Mouse (Mus musculus) midbrain, embryonic 10.5 days (tissue): Measurements from ENCODE around the gene Gpsm1. TPM values are rescaled to one million over a fixed set of nuclear protein-coding genes. Genes with fewer than 3 reads are reported as not detected.
"Not testable (repeated sequence)": the region's sequence is repeated elsewhere in the genome, so short reads cannot be mapped to it uniquely, and the experiment has no call there.

Experiments used
- DNase-seq: peaks from one replicate; pipeline ENCODE4 v3.0.0-alpha.2; 2017; ENCODE audit warnings: low spot score
- H3K27ac ChIP-seq: fragments of 300-500 bp; sonication (generic); replicated peaks from 2 replicates; pipeline ENCODE4 v1.5.1; 2016; ENCODE audit warnings: mild to moderate bottlenecking
- H3K27me3 ChIP-seq: fragments of 300-500 bp; sonication (generic); 2 replicates; pipeline ENCODE4 v1.6.1; 2016; ENCODE audit warnings: low read depth, mild to moderate bottlenecking; ENCODE audit not compliant: poor library complexity, severe bottlenecking
- H3K36me3 ChIP-seq: fragments of 300-500 bp; sonication (generic); 2 replicates; pipeline ENCODE4 v1.6.1; 2016; ENCODE audit warnings: mild to moderate bottlenecking, moderate library complexity
- H3K4me1 ChIP-seq: fragments of 300-500 bp; sonication (generic); 2 replicates; pipeline ENCODE4 v1.6.1; 2016
- H3K4me3 ChIP-seq: fragments of 300-500 bp; sonication (generic); 2 replicates; pipeline ENCODE4 v1.5.1; 2016; ENCODE audit warnings: mild to moderate bottlenecking, moderate library complexity
- H3K9me3 ChIP-seq: fragments of 300-500 bp; sonication (generic); replicated peaks from 2 replicates; pipeline ENCODE4 v1.6.1; 2016; ENCODE audit warnings: mild to moderate bottlenecking
- WGBS: fragments of 180-500 bp; shearing (Covaris S2); methylation state at CpG from one replicate; pipeline ENCODE4 v1.1.7; 2016; 5-methylcytosine and 5-hydroxymethylcytosine counted together
- polyA plus RNA-seq: library from polyadenylated mRNA; unstranded; fragments of >200 nt; fragmentation: Nextera tagmentation; extraction: Ambion mirVana; gene quantifications from 2 replicates; pipeline ENCODE4 v1.2.1, GENCODE M21; 2016

The Gpsm1 gene
- polyA plus RNA-seq, 1 experiment from 2014 or later = 87.6 TPM

GRCm38 (mm10) chr2:26368572-26368971 lies 53.3 kb downstream of the Gpsm1 start:
- Histone ChIP-seq H3K9me3 (no peaks in the 10 kb centered on the region), H3K27ac (no peak overlapping the region), H3K4me1 (no peaks in the 10 kb centered on the region), H3K36me3 (peaks cover 100% of the 10 kb centered on the region), H3K27me3 (no peaks in the 10 kb centered on the region), H3K4me3 (no peak overlapping the region)
- DNase-seq = no peak
- WGBS = 84% methylated on average over 1 of the region's 1 CpGs

DNA sequence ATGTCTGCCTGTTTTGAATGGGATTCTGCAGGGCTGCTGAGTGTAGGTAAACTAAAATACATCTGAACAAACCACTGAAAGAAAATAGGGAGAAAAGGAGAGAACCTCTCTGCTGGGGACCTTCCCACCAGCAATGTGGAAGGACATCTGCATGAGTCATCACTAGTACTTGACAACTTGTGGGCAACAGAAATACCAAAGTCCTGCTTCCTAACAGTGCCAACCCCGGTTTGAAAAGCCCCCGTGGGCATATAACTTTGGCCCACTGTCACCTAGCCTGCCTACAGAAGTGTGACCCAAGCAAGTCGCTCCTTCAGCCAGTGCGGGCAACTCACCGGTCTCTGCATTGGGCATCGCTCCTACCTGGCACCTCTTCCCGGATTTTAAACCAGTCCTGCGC lies 57.1 kb downstream of the Gpsm1 start:
- 97% methylated on average over 8 of the region's 8 CpGs for WGBS
- H3K9me3 ChIP-seq = no peaks in the 10 kb centered on the region
- no peak overlapping the region for H3K27ac ChIP-seq
- no peak for DNase-seq
- H3K36me3 ChIP-seq = peaks cover 100% of the 10 kb centered on the region
- H3K27me3 ChIP-seq = no peaks in the 10 kb centered on the region
- H3K4me1 ChIP-seq = no peaks in the 10 kb centered on the region
- no peak overlapping the region for H3K4me3 ChIP-seq

GRCm38 (mm10) chr2:26380131-26380771 lies 64.9 kb downstream of the Gpsm1 start, which contains the start of gene Snapc4:
Gene Snapc4 (minus strand): TSS chr2:26380653.
- H3K27ac ChIP-seq = peak within 1 kb of the TSS; percentile 83
- H3K4me3 ChIP-seq = peak within 1 kb of the TSS; percentile 87
- peak; percentile 85 for DNase-seq
- WGBS = under 1% methylated on average over 38 of the region's 38 CpGs
- no peaks in the 10 kb centered on the region for H3K9me3 ChIP-seq
- H3K36me3 ChIP-seq = peaks cover 75% of the 10 kb centered on the region
- H3K4me1 ChIP-seq = peaks cover 19% of the 10 kb centered on the region
- no peaks in the 10 kb centered on the region for H3K27me3 ChIP-seq

DNA sequence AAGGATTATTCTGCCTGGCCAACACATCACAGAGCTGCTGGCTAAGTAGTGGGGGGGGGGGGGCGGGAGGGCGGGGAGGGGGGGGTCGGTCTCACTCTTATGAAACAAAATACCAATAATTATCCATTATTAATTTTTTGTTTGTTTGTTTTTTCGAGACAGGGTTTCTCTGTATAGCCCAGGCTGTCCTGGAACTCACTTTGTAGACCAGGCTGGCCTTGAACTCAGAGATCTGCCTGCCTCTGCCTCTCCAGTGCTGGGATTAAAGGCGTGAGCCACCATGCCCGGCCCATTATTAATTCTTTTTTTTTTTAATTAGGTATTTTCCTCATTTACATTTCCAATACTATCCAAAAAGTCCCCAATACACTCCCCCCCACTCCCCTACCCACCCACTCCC lies 65.6 kb downstream of the Gpsm1 start:
- 46% methylated on average over 4 of the region's 6 CpGs for WGBS

GRCm38 (mm10) chr2:26387713-26388112 lies 72.4 kb downstream of the Gpsm1 start:
- Histone ChIP-seq H3K27me3 (no peaks in the 10 kb centered on the region), H3K4me3 (peak overlapping the region; percentile 74), H3K4me1 (peaks cover 28% of the 10 kb centered on the region), H3K36me3 (peaks cover 79% of the 10 kb centered on the region), H3K9me3 (no peaks in the 10 kb centered on the region), H3K27ac (no peak overlapping the region)
- 92% methylated on average over 3 of the region's 3 CpGs for WGBS
- no peak for DNase-seq

More for the DNA sequence above, 65.6 kb downstream of the Gpsm1 start:
- not testable (repeated sequence) for DNase-seq, H3K9me3 ChIP-seq, H3K27me3 ChIP-seq
- H3K27ac ChIP-seq = peak overlapping the region; percentile 83
- peaks cover 75% of the 10 kb centered on the region for H3K36me3 ChIP-seq
- peak overlapping the region; percentile 87 for H3K4me3 ChIP-seq
- H3K4me1 ChIP-seq = peaks cover 19% of the 10 kb centered on the region

DNA sequence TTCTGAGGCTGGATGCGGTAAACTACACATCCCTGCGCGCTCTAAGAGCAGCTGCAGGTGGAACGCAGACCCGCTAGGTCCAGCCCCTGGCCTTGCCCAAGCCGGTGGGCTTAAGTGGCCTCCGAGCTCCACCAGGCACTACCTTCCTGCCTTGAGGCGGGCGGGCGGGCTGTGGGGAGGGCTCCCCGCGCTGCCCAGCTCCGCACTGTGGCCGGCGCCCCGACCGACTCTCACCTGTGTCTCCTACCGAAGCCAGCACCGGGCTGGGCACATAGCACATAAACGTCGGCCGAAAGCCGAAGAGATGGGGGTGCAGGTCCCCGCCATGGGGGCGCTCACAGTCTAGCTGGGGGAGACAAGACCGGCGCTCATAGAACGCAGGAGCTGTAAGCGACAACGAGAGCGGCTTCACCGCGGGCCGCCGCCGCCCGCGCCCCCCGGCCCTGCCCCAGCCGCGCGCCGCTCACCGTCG lies 73.4 kb downstream of the Gpsm1 start:
- Histone ChIP-seq H3K27ac (peak overlapping the region; percentile 90), H3K9me3 (no peaks in the 10 kb centered on the region), H3K36me3 (peaks cover 79% of the 10 kb centered on the region), H3K4me3 (peak overlapping the region; percentile 74), H3K4me1 (peaks cover 28% of the 10 kb centered on the region), H3K27me3 (no peaks in the 10 kb centered on the region)
- DNase-seq = no peak
- WGBS = under 1% methylated on average over 45 of the region's 45 CpGs

GRCm38 (mm10) chr2:26389154-26389690 lies 73.9 kb downstream of the Gpsm1 start, which contains the start of the genes Entr1 and Pmpca:
Gene Entr1 (minus strand): TSS chr2:26389316.
Gene Pmpca (plus strand): TSS chr2:26389339.
- peaks cover 79% of the 10 kb centered on the region for H3K36me3 ChIP-seq

GRCm38 (mm10) chr2:26390954-26391353 lies 75.6 kb downstream of the Gpsm1 start:
- 84% methylated on average over 3 of the region's 3 CpGs for WGBS
- H3K27me3 ChIP-seq = no peaks in the 10 kb centered on the region
- H3K4me3 ChIP-seq = no peak overlapping the region
- H3K36me3 ChIP-seq = peaks cover 79% of the 10 kb centered on the region
- H3K4me1 ChIP-seq = peaks cover 28% of the 10 kb centered on the region
- no peak for DNase-seq
- no peak overlapping the region for H3K27ac ChIP-seq
- no peaks in the 10 kb centered on the region for H3K9me3 ChIP-seq

More at GRCm38 (mm10) chr2:26389154-26389690, 73.9 kb downstream of the Gpsm1 start, which contains the start of the genes Entr1 and Pmpca:
- Histone ChIP-seq H3K27me3 (no peaks in the 10 kb centered on the region), H3K9me3 (no peaks in the 10 kb centered on the region), H3K4me3 (peak within 1 kb of the TSS; percentile 74), H3K4me1 (peaks cover 28% of the 10 kb centered on the region), H3K27ac (peak within 1 kb of the TSS; percentile 90)
- under 1% methylated on average over 60 of the region's 60 CpGs for WGBS
- DNase-seq = peak; percentile 82

DNA sequence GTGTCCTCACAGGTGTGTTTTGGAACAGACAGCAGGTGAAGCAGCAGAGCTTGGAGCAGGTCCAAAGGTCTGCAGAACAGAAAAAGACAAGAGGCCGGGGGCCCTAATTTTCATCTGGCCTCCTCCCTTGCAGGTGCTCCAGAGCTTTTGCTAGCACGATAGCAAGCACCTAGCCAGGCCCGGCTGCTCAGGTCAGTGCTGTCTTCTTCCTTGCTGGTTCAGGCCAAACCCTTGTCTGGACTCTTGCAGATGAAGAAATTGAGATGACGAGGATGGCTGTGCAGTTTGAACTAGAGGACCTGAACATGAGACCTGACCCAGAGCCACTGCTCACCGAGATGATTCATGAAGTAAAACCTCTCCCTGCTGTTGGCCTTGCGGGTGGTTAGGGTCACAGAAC lies 76.3 kb downstream of the Gpsm1 start:
- no peaks in the 10 kb centered on the region for H3K27me3 ChIP-seq
- H3K9me3 ChIP-seq = no peaks in the 10 kb centered on the region
- H3K4me1 ChIP-seq = peaks cover 28% of the 10 kb centered on the region
- peaks cover 79% of the 10 kb centered on the region for H3K36me3 ChIP-seq
- H3K27ac ChIP-seq = no peak overlapping the region
- 92% methylated on average over 6 of the region's 6 CpGs for WGBS
- no peak overlapping the region for H3K4me3 ChIP-seq
- DNase-seq = no peak

Other genes with a start within 250 kb of the Gpsm1 start
- 4.3 and 5.6 TPM in 2 replicates for gene Nacc2, start 192.3 kb upstream of the Gpsm1 start, polyA plus RNA-seq
- gene Lhx3, start 107.2 kb upstream of the Gpsm1 start, polyA plus RNA-seq = 0.35 and 0.49 TPM in 2 replicates
- gene Qsox2, start 78.0 kb upstream of the Gpsm1 start, polyA plus RNA-seq = 21.0 and 21.3 TPM in 2 replicates
- 0.02 and 0.07 TPM in 2 replicates for gene Ccdc187, start 21.0 kb upstream of the Gpsm1 start, polyA plus RNA-seq
- 35.1 and 39.2 TPM in 2 replicates for gene Dnlz, start 36.6 kb downstream of the Gpsm1 start, polyA plus RNA-seq
- gene Card9, start 45.4 kb downstream of the Gpsm1 start, polyA plus RNA-seq = 0.77 and 1.9 TPM in 2 replicates
- 32.5 and 34.4 TPM in 2 replicates for gene Snapc4, start 65.1 kb downstream of the Gpsm1 start, polyA plus RNA-seq
- 128 and 132 TPM in 2 replicates for gene Entr1, start 73.8 kb downstream of the Gpsm1 start, polyA plus RNA-seq
- gene Pmpca, start 73.8 kb downstream of the Gpsm1 start, polyA plus RNA-seq = 156 TPM in 2 replicates
- 23.4 and 31.3 TPM in 2 replicates for gene Inpp5e, start 93.7 kb downstream of the Gpsm1 start, polyA plus RNA-seq
- 21.4 and 28.7 TPM in 2 replicates for gene Sec16a, start 129.7 kb downstream of the Gpsm1 start, polyA plus RNA-seq
- 30.1 and 38.3 TPM in 2 replicates for gene Notch1, start 201.1 kb downstream of the Gpsm1 start, polyA plus RNA-seq